Mouse (Mus musculus) 3134 (cell line): Measurements from ENCODE around the gene Nbeal2.

Experiments
- DNase-seq: peaks from one replicate; pipeline ENCODE4 v3.0.0-alpha.2; 2011; ENCODE audit warnings: low spot score; ENCODE audit not compliant: insufficient read length; ENCODE audit errors: extremely low read depth

Gene Nbeal2

DNA sequence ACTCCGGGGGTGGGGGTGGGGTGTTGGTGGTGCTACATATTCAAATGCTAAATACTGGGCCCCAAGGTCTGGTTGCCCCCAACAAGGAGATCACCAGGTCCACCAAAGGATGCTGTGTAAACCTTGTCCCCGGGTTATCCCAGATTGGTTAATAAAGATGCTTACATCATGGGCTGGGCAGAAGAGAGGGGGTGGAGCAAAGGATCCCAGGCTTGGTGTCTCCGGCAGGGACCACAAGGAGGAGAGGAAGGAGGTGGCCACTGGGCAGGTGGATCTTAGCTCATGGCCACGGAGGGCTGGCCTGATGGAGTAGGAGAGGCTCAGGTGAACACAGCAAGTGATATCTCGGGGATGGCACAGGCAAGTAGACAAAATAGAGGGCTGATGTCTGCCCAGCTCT is 24.9 kb upstream of the Nbeal2 start:
- no peak for DNase-seq

DNA sequence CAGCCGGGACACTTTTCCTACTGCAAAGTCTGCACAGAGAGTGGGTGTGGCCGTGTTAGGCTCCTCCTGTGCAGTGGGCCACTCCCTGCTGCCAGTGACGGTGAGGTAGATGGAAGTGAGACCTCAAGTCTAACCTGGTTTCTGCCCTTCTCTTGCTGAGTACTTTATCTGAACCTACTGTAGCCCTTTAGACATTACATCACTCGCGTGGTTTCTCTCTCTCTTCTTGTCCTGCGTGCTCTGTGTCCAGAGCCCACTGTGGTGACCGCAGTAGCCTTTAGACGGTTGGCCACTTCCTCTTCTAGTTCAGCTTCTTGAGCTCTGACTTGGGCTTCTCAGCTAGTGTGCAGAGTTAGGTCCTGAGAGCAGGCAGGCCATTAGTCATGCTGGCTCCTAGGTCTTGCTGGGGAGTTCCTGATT is 22.5 kb upstream of the Nbeal2 start:
- DNase-seq = no peak

DNA sequence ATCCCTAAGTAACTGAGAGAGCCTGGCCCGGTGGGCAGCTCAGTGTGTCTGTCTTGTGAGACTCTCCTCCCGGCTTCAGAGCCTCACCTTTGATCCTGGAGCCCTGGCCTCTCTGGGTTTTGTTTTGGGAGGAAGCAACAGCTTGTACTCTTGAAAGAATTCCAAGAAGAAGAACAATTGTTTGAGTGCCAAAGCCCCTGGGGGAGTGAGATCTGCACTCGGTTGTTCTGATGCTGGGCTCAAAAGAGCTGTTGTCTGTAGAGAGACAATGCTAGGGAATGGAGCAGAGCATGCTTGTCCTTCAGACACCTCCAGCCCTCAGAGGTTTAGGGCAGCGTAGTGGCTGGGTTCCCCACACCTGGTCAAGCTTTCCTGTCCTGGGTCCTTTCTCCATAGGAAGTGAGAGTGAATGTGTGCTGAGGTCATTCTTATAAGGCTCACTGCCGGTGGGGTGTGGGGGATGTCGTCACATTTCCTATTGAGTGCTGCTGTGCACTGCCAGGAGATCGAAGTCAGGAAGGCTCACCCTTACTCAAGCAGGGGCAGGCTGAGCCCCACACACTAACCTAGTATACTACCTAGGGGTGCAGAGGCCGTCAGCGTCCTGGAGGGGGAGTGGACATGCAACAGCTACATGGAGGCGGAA is 19.3 kb upstream of the Nbeal2 start:
- DNase-seq = no peak

DNA sequence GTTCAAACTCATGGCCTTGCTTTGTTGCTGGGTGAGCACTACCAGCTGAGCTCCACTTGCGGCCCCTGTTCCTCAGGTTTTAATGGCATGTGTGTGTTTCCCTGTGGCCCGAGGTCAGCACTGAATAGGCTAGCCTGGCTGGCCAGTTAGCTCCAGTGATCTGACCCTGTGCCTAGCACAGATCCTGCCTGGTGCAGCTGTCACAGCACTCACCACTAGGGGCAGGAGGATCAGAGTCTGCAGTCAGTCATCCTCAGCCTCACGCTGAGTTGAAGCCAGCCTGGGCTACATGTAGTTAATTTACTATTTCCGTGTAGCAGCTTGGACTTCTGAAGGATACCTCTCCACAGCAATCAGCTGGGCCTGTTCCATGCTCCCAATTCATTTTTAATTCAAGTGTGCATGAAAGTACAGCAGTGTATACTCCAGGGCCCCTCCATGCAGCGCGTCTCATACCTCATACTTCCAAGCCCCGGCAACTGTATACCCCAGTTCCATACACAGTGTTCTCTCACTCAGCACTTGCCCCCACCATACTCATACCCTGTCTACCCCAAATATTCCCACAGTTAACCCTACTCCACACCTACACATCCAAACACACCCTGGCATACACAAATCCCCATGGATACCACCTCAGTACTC is 18.6 kb upstream of the Nbeal2 start:
- no peak for DNase-seq

DNA sequence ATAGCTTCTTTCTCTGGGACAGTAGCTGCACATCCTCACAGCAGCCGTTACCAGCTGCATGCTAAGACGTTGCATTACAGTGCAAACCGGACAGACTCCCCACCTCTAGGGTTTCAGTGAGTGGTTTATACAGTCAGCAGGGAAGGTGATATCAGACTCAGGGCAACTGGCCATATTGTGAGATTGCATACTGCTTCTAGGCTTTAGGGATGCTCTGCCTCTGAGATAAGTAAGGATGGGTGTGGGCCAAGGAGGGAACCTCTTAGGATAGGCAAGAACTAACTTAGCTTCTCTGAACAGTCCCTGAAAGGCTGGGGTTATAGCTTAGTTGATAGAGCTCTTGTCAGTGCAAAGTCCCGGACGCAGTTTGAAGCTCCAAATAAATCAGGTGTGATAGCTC is 15.8 kb upstream of the Nbeal2 start:
- no peak for DNase-seq

DNA sequence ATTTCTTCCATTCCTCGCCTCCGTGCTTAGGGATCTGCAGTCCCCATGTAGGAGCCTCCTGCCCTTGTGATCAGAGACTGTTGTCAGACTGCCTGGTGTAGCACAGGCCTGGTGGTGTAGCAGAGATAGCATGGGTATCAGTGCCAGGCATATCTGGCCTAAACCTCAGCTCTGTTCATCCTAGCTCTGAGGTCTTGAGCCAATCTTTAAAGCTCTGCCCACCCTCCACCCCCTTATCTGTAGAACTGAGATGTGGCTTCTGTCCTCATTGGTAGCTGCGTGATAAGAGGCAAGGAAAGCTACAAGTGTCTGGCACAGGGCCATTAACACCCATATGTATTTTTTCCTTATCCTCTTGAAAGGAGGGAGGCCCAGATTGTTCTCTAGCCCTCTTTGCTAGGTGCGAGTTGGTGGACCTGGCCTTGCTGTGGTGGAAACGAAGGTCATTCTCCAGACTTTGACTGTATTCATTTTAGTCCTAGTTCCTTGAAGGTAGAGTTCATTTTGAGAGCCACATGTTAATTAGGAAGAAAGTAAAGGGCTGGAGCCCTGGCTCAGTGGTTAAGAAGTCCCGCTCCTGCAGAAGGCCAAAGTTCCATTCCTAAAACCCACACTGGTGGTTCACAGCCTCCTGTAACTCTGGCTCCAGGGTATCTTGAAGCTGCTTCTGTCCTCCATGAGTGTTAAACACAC is 14.8 kb upstream of the Nbeal2 start:
- no peak for DNase-seq

DNA sequence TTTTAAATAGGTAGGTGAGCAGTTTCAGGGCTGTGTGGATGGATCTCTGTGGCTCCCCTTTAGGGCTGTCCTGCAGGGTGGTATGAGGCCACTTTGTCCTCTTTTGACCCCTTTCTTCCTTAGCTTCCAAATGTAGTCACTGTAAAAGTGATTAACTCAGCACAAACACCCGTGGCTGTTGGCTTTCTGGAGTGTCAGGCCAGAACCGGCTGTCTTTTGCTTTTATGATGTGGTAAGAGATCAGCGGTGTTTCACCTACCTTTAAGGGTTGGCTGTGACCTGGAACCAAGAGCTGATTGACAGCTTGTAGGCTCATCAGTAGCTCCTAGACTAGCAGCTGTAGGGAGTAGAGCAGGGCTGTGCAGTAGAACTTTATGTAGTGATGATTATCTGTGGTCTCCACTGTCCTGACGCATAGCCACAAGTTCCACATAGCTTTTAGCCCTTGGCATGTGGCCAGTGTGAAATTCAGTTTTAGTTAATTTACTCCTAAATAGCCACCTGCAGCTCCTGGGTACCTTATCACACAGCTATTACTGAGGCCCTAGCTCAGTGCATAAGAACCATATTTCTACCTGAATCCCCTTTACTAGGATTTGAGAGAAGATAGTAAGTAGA is 13.4 kb upstream of the Nbeal2 start:
- DNase-seq = no peak

DNA sequence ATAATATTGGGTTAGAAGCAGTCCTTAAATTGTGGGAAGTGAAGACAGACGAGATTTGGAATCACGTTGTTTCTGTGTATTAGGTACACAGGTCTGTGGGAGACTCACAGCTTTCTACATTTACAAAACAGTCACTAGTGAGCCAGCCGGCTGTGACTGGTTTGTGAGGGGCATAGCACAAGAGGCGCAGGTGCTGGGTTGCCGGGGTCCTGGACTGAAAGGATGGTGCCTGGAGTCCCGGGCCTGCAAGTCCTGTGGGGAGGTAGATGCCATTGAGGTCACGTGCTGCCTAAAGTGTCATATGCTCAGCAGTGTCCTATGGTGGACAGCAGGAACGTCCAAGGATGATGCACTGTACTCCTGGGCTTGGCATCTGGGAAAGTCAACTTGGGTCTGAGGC is 12.4 kb upstream of the Nbeal2 start:
- DNase-seq = no peak

DNA sequence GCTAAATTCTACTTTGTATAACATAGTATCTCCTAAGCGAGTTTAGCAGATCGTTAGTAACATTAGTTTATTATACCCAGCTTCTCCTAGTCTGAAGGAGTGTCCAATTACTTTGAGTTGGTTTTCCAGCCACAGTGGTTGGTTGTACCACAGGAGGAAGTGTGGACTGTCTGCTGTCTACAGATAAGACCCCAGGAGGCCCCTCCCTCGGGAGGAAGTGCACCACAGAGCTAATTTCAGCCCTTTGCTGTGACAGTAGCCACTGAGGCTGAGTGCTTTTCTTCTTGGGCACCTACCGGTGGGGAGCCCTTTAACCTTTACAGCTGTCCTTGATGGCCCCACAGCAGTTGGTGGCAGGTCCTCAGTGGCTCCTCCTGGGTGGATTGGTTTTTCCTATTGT is 12.0 kb upstream of the Nbeal2 start:
- no peak for DNase-seq

DNA sequence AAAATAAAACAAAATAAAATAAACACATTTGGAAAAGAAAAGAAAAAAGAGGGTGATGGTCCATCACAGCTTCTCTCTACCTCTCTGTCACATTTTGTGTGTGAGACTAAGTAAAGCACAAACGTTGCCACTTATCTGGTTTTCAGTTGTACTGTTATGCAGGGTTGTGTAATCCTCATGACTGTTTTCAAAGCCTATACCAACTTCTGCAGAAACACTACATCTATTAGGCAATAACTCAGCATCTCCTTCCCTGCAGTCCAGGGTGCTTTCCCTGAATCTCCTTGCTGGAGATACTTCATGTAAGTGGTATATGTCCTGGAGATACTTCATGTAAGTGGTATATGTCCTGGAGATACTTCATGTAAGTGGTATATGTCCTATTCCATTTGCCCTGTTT is 8.9 kb upstream of the Nbeal2 start:
- no peak for DNase-seq

DNA sequence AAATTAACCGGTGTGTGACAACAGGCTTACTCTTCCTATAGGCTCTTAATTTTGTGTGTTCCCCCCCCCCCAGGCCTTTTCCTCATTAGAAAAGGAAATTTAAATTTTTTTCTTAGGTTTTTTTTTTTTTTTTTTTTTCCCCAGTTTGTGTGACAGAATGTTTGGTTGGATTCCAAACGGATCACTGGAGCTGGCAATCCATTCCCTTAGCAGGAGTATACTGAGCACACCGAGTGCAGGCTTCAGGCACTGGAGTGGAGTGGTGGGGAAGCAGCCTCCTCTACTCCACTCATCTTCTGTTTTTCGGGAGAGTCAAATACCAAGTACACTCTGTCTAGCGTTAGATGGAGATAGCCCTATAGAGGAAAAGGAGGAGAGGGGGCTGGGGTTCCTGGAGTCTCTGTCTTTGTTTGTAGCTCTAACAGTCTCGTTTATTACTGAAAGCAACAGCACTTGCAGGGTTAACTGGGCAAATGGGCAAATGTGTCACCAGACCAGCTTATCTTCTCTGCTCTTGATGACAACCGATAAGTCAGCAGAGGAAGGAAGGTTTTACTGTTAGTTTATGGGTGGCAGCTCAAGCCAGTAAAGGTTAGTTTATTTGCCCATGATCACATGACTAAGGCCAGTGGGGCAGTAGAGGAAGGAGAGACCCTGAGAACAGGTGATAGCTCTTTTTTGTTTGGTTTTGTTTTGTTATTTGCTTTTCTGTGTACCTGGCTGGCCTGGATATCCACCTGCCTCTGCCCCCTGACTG is 7.1 kb upstream of the Nbeal2 start:
- DNase-seq = no peak

DNA sequence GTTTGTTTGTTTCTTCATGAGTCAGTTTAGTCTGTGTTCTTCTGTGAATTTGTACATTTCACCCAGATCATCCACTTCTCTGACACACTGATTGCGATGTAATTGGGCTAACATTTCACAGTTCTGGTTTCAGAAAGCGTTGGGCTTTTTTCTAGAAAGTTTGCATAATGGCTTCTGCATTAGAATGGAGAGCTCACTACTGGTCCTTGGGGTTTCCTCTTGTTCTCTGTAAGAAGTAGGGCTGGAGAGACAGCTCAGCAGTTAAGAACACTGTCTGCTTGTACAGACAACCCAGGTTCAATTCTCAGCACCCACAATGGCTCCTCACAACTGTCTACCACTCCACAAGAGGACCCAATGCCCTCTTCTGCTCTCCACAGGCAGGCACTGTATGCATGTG is 6.2 kb upstream of the Nbeal2 start:
- no peak for DNase-seq

DNA sequence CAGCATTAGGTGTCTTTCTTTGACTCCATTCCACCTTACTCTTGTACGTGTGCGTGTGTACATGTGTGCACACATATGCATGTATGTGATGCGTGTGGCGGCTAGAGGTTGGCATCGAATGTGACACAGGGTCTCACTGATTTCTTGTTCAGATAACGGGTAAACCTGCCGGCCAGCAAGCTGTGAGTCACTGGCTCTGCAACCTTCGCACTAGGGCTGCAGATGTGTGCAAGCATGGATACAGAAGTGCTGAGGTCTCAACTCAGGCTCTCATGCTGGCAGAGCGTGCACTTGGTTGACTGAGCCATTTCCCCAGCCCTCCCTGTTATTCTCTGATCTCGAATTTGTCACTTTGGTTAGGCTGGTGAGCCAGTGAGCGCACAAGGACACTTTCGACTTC is 5.6 kb upstream of the Nbeal2 start:
- DNase-seq = no peak

DNA sequence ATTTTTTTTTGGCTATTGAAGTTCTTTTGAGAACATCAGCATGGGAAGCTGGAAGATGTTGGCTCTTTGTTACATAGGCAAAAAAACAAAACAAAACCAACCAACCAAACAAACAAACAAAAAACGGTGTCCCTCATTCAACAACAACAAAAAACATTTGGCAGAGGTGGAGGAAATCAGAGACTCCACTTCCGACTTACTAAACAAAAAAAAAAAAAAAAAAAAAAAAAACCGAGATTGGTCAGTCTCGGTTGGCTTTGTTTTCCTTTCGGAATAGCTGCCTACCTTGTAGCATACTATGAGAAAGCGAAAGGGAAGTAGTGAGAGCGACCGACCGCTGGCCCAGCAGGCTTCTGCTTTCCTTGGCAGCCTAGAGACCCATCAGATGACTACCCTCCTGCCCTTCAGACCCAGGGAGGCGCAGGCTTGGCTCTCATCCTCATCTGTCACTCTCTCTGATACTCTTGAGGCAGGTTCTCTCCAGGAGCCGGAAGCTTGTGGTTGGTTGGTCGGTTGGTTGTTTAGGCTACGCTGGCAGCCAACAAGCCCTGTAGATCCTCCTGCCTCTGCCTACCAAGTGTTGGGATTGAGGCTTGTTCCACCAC is 3.6 kb upstream of the Nbeal2 start:
- no peak for DNase-seq

DNA sequence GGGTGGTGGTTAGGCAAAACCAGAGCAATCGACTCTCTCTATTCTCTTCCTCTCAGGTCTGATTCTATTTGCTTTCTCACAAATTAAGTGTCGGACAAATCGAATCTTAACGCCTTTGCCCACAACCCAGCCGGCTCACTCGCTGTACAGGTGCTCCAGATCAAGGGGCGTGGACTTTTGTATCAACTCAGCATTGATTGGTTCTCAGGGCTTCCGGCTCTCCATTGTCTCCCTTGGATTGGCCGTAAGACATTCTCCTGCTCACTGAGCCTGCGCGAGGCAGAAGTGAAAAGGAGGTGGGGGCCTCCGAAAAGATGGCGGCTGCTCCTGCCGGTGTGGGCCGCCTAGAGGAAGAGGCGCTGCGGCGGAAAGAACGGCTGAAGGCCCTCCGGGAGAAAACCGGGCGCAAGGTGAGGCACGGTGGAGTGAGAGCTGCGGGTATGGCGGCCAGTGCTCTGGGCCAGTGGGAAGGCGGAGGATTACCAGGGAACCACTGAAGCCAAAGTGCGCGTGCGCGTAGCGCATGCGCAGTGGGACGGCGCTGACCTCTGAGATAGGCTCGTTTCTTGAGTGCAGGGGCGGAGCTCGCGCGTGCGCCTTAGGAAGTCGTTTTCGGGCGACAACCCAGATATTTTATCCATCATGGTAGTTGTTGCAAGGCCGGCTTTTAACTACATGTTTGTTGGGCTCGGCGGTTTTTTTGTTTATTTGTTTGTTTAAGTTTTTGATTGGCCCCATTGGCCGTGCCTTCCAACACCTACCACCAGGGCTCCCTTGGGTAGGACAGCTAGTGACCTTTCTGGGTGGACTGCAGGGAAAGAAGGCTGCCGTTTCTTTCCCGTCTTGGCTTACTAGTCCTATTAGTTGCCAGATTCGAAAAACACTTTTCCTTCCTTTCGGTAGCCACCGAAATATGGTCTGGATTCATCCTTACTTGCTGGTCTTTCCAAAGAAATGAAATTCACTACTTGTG is 2.6 kb upstream of the Nbeal2 start, which contains the start of gene Ccdc12:
TSS of gene Ccdc12 (plus strand) at position 255 of the 973 bp plus-strand sequence.
- DNase-seq = peak; percentile 95

DNA sequence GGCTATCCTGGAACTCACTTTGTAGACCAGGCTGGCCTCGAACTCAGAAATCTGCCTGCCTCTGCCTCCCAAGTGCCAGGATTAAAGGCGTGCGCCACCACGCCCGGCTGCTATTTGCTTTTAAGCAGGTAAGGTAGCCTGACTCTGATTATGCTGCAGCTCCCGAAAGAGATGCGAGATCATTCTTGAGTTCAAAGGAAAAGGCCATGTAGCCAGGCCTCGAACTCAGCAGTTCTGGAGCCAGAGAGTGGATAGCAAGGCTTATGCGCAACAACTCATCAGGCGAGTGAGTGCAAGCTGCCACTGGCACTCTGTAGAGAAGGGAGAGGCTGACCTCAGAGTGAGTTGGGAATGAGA is 1.7 kb upstream of the Nbeal2 start:
- no peak for DNase-seq

DNA sequence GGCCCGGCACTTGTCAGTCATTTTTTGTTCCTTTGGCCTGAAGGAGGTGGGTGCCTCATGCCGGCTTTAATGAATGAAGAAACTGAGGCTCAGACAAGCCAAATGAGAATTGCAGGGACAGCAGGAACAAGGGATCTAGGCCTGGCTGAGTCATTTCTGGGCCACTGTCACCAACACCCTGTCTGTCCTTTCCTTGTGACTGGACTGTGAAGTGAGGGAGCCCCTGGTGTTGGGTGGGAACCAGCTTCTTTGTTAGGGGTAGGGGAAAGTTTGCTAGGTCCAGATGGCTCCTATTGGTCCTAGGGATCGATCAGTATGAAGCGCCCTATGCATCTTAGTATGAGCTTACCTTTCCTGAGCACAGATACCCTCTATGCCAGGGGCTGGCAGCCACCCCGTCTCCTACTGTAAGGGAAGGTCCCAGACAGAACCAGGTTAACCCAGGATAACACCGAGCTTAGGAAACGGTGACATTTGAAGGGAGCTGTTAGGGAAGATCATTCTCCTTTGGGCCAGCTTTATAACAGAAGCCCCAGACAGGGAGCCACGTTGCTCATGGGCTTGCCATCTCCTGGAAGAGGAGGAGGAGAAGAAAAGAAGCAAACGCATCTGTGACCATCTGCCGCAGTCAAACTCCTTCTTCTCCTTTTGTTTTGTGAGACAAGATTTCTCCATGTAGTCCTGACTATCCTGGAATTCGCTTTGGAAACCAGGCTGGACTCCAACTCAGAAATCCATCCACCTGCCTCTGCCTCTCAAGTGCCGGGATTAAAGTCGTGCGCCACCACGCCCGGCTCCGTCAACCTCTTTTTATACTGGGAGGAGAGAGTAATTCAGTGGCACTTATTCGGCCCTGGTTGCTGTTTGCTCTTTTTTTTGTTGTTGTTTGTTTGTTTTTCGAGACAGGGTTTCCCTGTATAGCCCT is 1.0 kb upstream of the Nbeal2 start:
- DNase-seq = no peak

DNA sequence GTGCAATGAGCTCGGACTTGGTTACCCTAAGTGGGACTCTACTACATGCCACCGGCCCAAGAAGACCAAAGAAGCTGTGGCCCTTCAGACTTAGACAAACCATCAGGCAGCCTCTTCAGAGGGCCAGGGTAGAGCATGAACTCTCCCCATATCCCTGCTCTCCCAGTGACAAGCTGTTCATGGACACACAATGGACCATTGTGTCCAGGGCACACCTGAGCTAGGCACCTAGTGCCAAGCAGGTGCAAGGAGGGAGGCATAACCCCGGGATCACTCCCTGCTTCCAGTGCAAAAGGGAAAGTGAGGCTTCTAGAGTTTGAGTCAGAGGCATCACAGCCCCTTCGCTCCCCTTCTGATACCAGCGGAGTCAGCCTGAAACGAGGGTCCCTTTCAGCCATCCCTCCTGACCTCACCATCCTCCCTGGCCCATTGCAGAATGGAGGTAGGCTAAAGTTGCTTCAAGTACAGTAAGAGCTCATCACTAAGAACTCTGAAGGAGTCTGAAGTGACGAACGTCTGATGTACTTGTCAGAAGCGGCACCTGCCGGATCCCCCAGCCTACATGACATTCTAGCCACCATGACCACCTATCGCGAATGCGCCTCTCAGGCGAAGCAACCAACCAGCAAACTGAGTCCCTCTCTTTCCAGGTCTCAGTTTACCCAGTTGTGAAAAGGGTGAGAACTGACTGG is 852 bp downstream of the Nbeal2 start:
- no peak for DNase-seq
